ENCODE assay signal across 46 mouse cellular contexts in genomic region chr1:130701976-130702375, GRCm38 (mm10). TPM values are rescaled to one million over a fixed set of nuclear protein-coding genes. Genes with fewer than 3 reads are reported as not detected.
"Had no signal": no experiment of that assay in that cellular context is flagged by ENCODE, and none has a peak within 500 bp of the region (broad histone marks: within the 10 kb centered on the region; RNA-seq: fewer than 3 reads in every experiment).

No protein-coding gene starts in this region.

- H3K9ac ChIP-seq: heart, embryonic 12.5 days; heart, embryonic 13.5 days; heart, embryonic 15.5 days; hindbrain, embryonic 12.5 days; hindbrain, embryonic 13.5 days; hindbrain, embryonic 14.5 days; hindbrain, embryonic 15.5 days; intestine, embryonic 15.5 days; kidney, embryonic 15.5 days had no signal

- H3K4me1 ChIP-seq: heart, embryonic 12.5 days; heart, embryonic 13.5 days; heart, embryonic 15.5 days; hindbrain, embryonic 10.5 days; hindbrain, embryonic 12.5 days; hindbrain, embryonic 13.5 days; hindbrain, embryonic 15.5 days; intestine, embryonic 15.5 days; kidney, embryonic 15.5 days had no signal

- H3K9me3 ChIP-seq: heart, embryonic 12.5 days; heart, embryonic 13.5 days; heart, embryonic 15.5 days; hindbrain, embryonic 10.5 days; hindbrain, embryonic 12.5 days; hindbrain, embryonic 13.5 days; hindbrain, embryonic 15.5 days; intestine, embryonic 15.5 days; kidney, embryonic 15.5 days had no signal

- H3K27ac ChIP-seq: heart, embryonic 13.5 days; heart, embryonic 15.5 days; hindbrain, embryonic 10.5 days; hindbrain, embryonic 12.5 days; hindbrain, embryonic 13.5 days; hindbrain, embryonic 14.5 days; hindbrain, embryonic 15.5 days; hindbrain, postnatal 0 days; intestine, embryonic 15.5 days; kidney, embryonic 15.5 days; kidney, postnatal 0 days; layer of hippocampus, adult 2 months; left cerebral cortex, adult 2 months had no signal

- H3K27me3 ChIP-seq: heart, embryonic 12.5 days; heart, embryonic 13.5 days; heart, embryonic 15.5 days; hindbrain, embryonic 12.5 days; hindbrain, embryonic 13.5 days; hindbrain, embryonic 15.5 days; intestine, embryonic 15.5 days; kidney, embryonic 15.5 days had no signal

- DNase-seq: heart, postnatal 10 days; heart, postnatal 14 days; heart, postnatal 36 days; heart, postnatal 4 days; kidney, adult 11 months; kidney, adult 18-20 months; kidney, adult 2 months; kidney, adult 8-10 months; kidney, adult 9 months; kidney, postnatal 10 days; kidney, postnatal 14 days; kidney, postnatal 25 days; kidney, postnatal 36 days; kidney, postnatal 4 days; layer of hippocampus, adult 9-11 months; layer of hippocampus, postnatal 36 days had no signal

- H3K4me3 ChIP-seq: heart, embryonic 12.5 days; heart, embryonic 13.5 days; heart, embryonic 15.5 days; hindbrain, embryonic 10.5 days; hindbrain, embryonic 12.5 days; hindbrain, embryonic 13.5 days; hindbrain, embryonic 15.5 days; intestine, embryonic 15.5 days; kidney, embryonic 15.5 days; layer of hippocampus, adult 2 months; left cerebral cortex, adult 2 months had no signal

RNA-seq across cellular contexts. Expression of gene Gm29427, which starts 13.6 kb away (rescaled TPM):
- total RNA-seq: heart, postnatal 10 days; heart, postnatal 14 days; heart, postnatal 4 days; hematopoietic stem cell, adult 5-6 weeks; hindbrain, postnatal 0 days; layer of hippocampus, adult 18-20 months; layer of hippocampus, adult 2 months; layer of hippocampus, postnatal 10 days; layer of hippocampus, postnatal 36 days; left cerebral cortex, adult 18-20 months; left cerebral cortex, adult 2 months had no signal
- polyA plus RNA-seq: heart, embryonic 11.5 days; heart, embryonic 12.5 days; heart, embryonic 13.5 days; heart, embryonic 14.5 days; heart, embryonic 15.5 days; heart, embryonic 16.5 days; heart, postnatal 0 days; hindbrain, embryonic 10.5 days; hindbrain, embryonic 11.5 days; hindbrain, embryonic 14.5 days; hindbrain, embryonic 15.5 days; hindbrain, embryonic 16.5 days; hindbrain, postnatal 0 days; inflammation-experienced regulatory T-cells, adult 6 months; intestine, embryonic 14.5 days; intestine, embryonic 15.5 days; kidney, adult 2 months; kidney, embryonic 14.5 days; kidney, embryonic 15.5 days; kidney, embryonic 16.5 days; kidney, postnatal 0 days; large intestine, adult 2 months had no signal

RNA-seq across cellular contexts. Expression of gene C4bp, which starts 40.5 kb away (rescaled TPM):
- total RNA-seq: heart, postnatal 10 days; heart, postnatal 14 days; heart, postnatal 25 days; heart, postnatal 36 days; heart, postnatal 4 days; hematopoietic stem cell, adult 5-6 weeks; hindbrain, postnatal 0 days; left cerebral cortex, adult 18-20 months; left cerebral cortex, adult 2 months had no signal
- polyA plus RNA-seq: heart, embryonic 11.5 days; heart, embryonic 12.5 days; heart, embryonic 13.5 days; heart, embryonic 14.5 days; heart, embryonic 15.5 days; heart, embryonic 16.5 days; heart, postnatal 0 days; hindbrain, embryonic 10.5 days; hindbrain, embryonic 11.5 days; hindbrain, embryonic 12.5 days; hindbrain, embryonic 13.5 days; hindbrain, embryonic 14.5 days; hindbrain, embryonic 15.5 days had no signal
